Mouse (Mus musculus): ENCODE measurements around the gene Antxrl.

DNA sequence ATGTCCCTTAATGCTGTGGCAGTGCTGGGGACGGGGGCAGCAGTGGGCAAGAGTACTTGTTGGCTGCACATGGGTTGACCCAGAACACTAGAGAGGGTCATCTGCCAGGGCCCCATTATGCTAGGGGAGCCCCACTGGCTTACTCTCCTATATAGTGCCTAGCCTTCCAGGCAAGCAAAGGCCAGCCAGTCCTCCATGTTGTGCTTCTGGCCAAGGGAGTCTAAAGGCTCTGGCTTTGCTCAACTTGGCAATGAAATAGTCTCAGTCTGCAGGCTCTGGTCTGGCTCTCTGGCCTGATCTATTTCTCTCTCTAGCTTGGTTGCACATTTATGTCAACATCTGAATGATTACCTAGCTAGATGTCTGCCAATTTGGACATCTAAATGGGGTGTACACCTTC lies 40.3 kb downstream of the Antxrl start:
- TF ChIP-seq CTCF (IDR thresholded peaks at IDR 0.05; ENCODE audit: insufficient read depth, low read depth, low read length) = no peak
- no peak for TF ChIP-seq POLR2A (IDR thresholded peaks at IDR 0.05; ENCODE audit: insufficient read depth, low read depth, low read length)
